Mouse (Mus musculus) thymus, adult 2 months (tissue): ENCODE results near the gene Myh9. TPM values are rescaled to one million over a fixed set of nuclear protein-coding genes. Genes with fewer than 3 reads are reported as not detected.

Experiments used
- DNase-seq: peaks from one replicate; pipeline ENCODE4 v3.0.0; 2021
- H3K27ac ChIP-seq: fragments of 200-500 bp; 2 replicates; pipeline ENCODE4 v1.5.1; 2012; ENCODE audit warnings: low read length, control low read depth; ENCODE audit not compliant: control insufficient read depth, insufficient read depth
- H3K27me3 ChIP-seq: fragments of 200-500 bp; 2 replicates; pipeline ENCODE4 v1.6.1; 2012; ENCODE audit warnings: mild to moderate bottlenecking, low read length, moderate library complexity, mixed read lengths; ENCODE audit not compliant: control insufficient read depth, insufficient read depth
- H3K36me3 ChIP-seq: fragments of 200-500 bp; 2 replicates; pipeline ENCODE4 v1.6.1; 2012; ENCODE audit warnings: mild to moderate bottlenecking, low read length, moderate library complexity; ENCODE audit not compliant: control insufficient read depth, insufficient read depth
- H3K4me1 ChIP-seq: fragments of 200-500 bp; replicated peaks from 2 replicates; pipeline ENCODE4 v1.6.1; 2012; ENCODE audit warnings: low read length; ENCODE audit not compliant: control insufficient read depth, insufficient read depth
- H3K4me3 ChIP-seq: fragments of 200-500 bp; 2 replicates; pipeline ENCODE4 v1.5.1; 2012; ENCODE audit warnings: mild to moderate bottlenecking, low read length, control low read depth, moderate library complexity; ENCODE audit not compliant: control insufficient read depth, insufficient read depth
- CTCF ChIP-seq: fragments of 200-500 bp; IDR thresholded peaks from 2 replicates; pipeline ENCODE4 v1.5.1; 2012; ENCODE audit warnings: mild to moderate bottlenecking, control low read depth, low read length, moderate library complexity, borderline replicate concordance; ENCODE audit not compliant: control insufficient read depth, poor library complexity, insufficient read depth; ENCODE audit errors: extremely low read depth
- POLR2A ChIP-seq: fragments of 200-500 bp; IDR thresholded peaks from 2 replicates; pipeline ENCODE4 v1.6.1; 2012; ENCODE audit warnings: mild to moderate bottlenecking, low read length, control low read depth, moderate library complexity; ENCODE audit not compliant: control insufficient read depth, poor library complexity, insufficient read depth; ENCODE audit errors: extremely low read depth
- WGBS: fragments of 180-500 bp; shearing (Covaris S2); methylation state at CpG from one replicate; pipeline ENCODE4 v1.1.7; 2018; 5-methylcytosine and 5-hydroxymethylcytosine counted together
- polyA plus RNA-seq: library from polyadenylated mRNA; depleted of rRNA; stranded (reverse); fragments of >200 nt; gene quantifications from 2 replicates; pipeline ENCODE4 v1.2.3, GENCODE M21; 2012

The Myh9 gene
- polyA plus RNA-seq, 1 experiment = 167 TPM

- Histone ChIP-seq H3K27ac (no peak overlapping the region), H3K4me3 (no peak overlapping the region), H3K27me3 (no peaks in the 10 kb centered on the region), H3K36me3 (peaks cover 77% of the 10 kb centered on the region), H3K4me1 (peaks cover 17% of the 10 kb centered on the region)
- no peak for DNase-seq
- 72% methylated on average over 9 of the region's 9 CpGs for WGBS
- TF ChIP-seq POLR2A = no peak
Observed at GRCm38 (mm10) chr15:77792056-77792455, 49.9 kb downstream of the Myh9 start.

- Histone ChIP-seq H3K4me3 (no peak overlapping the region), H3K27me3 (no peaks in the 10 kb centered on the region), H3K36me3 (peaks cover 88% of the 10 kb centered on the region), H3K27ac (no peak overlapping the region), H3K4me1 (peaks cover 12% of the 10 kb centered on the region; the same call in 1 of the 2 replicates)
- WGBS = 97% methylated on average over 21 of the region's 21 CpGs
- no peak for DNase-seq
- TF ChIP-seq POLR2A (no peak), CTCF (no peak)
Observed at GRCm38 (mm10) chr15:77790656-77791405, 51.1 kb downstream of the Myh9 start.

- no peaks in the 10 kb centered on the region for H3K27me3 ChIP-seq
- no peak for DNase-seq
- H3K4me3 ChIP-seq = no peak overlapping the region
- WGBS = 49% methylated on average over 3 of the region's 3 CpGs
- peaks cover 87% of the 10 kb centered on the region for H3K36me3 ChIP-seq
- TF ChIP-seq CTCF (no peak), POLR2A (no peak)
- peak overlapping the region; percentile 21; the same call in 1 of the 2 replicates for H3K27ac ChIP-seq
- peaks cover 5% of the 10 kb centered on the region; the same call in 1 of the 2 replicates for H3K4me1 ChIP-seq
Observed at GRCm38 (mm10) chr15:77789186-77789585, 52.8 kb downstream of the Myh9 start.

- DNase-seq = no peak
- Histone ChIP-seq H3K27ac (no peak overlapping the region), H3K4me3 (no peak overlapping the region), H3K4me1 (peaks cover under 1% of the 10 kb centered on the region; the same call in 1 of the 2 replicates), H3K36me3 (peaks cover 94% of the 10 kb centered on the region), H3K27me3 (no peaks in the 10 kb centered on the region)
- TF ChIP-seq POLR2A = no peak
- no peak for TF ChIP-seq CTCF
- WGBS = 96% methylated on average over 6 of the region's 6 CpGs
Observed at GRCm38 (mm10) chr15:77788356-77788755, 53.6 kb downstream of the Myh9 start.

- no peak for DNase-seq
- Histone ChIP-seq H3K4me1 (no peaks in the 10 kb centered on the region; the same call in 1 of the 2 replicates), H3K36me3 (peaks cover 99% of the 10 kb centered on the region), H3K27me3 (no peaks in the 10 kb centered on the region), H3K4me3 (no peak overlapping the region), H3K27ac (no peak overlapping the region)
- no peak for TF ChIP-seq CTCF
- no peak for TF ChIP-seq POLR2A
- WGBS = 88% methylated on average over 1 of the region's 1 CpGs
Observed at GRCm38 (mm10) chr15:77785807-77786206, 56.2 kb downstream of the Myh9 start.

GRCm38 (mm10) chr15:77784039-77784824 is 57.7 kb downstream of the Myh9 start:
- H3K27ac ChIP-seq = no peak overlapping the region
- no peaks in the 10 kb centered on the region for H3K4me1 ChIP-seq
- no peak for DNase-seq
- peaks cover 99% of the 10 kb centered on the region for H3K36me3 ChIP-seq
- 96% methylated on average over 22 of the region's 22 CpGs for WGBS
- no peak overlapping the region for H3K4me3 ChIP-seq
- H3K27me3 ChIP-seq = no peaks in the 10 kb centered on the region
- no peak for TF ChIP-seq POLR2A
- no peak for TF ChIP-seq CTCF
